Mouse (Mus musculus): ENCODE measurements around the gene Syde1. TPM values are rescaled to one million over a fixed set of nuclear protein-coding genes. Genes with fewer than 3 reads are reported as not detected.
"Not testable (repeated sequence)": the region's sequence is repeated elsewhere in the genome, so short reads cannot be mapped to it uniquely, and the experiment has no call there.

Gene Syde1
- 12.7 and 13.9 TPM in 2 replicates for polyA plus RNA-seq (2015; fragmentation: Nextera tagmentation; extraction: Ambion mirVana)

DNA sequence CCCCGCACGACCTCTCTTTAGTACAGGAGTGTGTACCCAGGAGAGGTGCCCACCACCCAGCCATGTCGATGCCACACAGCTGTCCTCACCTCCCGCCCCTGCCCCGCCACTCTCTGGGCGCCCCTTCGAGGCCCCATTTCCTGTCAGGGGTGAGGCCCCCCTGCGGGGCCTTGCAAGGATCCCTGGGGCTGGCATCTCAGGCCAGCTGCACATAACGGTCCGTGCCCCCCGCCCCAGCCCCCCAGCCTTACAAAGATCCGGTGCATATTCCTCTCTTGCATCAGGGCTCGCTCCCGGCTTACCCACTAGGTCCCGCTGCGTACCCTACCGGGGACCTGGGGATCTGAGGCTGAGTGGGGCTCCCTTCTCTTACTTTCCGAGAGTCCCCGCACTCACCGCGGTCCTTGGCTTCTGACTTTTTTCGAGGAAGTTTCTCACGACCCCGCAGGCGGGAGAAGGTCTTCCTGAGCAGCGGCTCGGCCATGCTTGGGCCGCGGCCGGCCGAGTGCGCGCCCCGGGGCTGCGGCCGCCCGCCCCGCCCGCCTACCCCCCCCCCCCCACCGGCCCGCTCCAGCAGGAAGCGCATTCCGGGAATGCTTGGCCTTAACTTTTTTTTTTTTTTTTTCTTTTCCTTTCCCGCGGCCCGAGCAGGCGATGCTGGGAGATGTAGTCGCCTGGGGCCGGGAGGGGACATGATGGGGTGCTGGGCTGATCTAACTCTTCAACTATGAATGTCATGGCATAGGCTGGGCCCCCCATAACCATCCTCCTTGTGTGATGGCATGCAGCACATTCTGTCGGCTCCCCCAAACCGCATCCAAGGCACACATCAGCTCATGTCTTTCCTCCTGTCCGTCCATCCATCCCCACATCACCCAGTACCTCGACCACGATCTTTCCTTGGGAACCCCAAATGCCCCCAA is at the start of gene Syde1:
TSS of gene Syde1 (minus strand) at position 559 of the 923 bp plus-strand sequence.
- Histone ChIP-seq H3K27ac (peak within 1 kb of the TSS; percentile 83), H3K4me1 (replicated peaks) (no peaks in the 10 kb centered on the region), H3K9ac (peak within 1 kb of the TSS; percentile 74), H3K4me2 (replicated peaks) (peak within 1 kb of the TSS; percentile 74), H3K36me3 (peaks cover 16% of the 10 kb centered on the region), H3K4me3 (replicated peaks) (peak within 1 kb of the TSS; percentile 61), H3K9me3 (no peaks in the 10 kb centered on the region), H3K27me3 (replicated peaks) (no peaks in the 10 kb centered on the region)
- ATAC-seq = peak; percentile 73
- WGBS = 4% methylated on average over 49 of the region's 54 CpGs

DNA sequence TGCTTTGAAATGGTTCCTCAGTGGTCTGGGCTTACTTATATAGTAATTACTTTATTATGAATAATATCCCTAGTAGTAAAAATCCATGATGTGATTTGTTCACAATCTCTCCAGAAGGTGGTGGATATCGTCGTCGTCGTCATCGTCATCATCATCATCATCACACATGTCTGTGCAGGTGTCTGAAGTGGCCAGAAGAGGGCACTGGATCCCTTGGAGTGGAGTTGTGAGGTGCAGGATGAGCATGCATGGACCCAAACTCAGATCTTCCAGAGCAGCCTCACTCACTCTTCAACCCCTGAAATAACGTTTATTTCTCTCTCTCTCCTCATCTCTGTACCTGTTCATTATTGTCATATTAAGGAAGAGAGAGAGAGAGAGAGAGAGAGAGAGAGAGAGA is 40.5 kb upstream of the Syde1 start:
- Histone ChIP-seq H3K4me1 (replicated peaks) (no peaks in the 10 kb centered on the region), H3K36me3 (no peaks in the 10 kb centered on the region), H3K4me2 (replicated peaks) (no peak overlapping the region), H3K27ac (no peak overlapping the region), H3K27me3 (replicated peaks) (no peaks in the 10 kb centered on the region), H3K4me3 (replicated peaks) (no peak overlapping the region), H3K9ac (no peak overlapping the region), H3K9me3 (no peaks in the 10 kb centered on the region)
- 6% methylated on average over 6 of the region's 6 CpGs for WGBS
- no peak for ATAC-seq

DNA sequence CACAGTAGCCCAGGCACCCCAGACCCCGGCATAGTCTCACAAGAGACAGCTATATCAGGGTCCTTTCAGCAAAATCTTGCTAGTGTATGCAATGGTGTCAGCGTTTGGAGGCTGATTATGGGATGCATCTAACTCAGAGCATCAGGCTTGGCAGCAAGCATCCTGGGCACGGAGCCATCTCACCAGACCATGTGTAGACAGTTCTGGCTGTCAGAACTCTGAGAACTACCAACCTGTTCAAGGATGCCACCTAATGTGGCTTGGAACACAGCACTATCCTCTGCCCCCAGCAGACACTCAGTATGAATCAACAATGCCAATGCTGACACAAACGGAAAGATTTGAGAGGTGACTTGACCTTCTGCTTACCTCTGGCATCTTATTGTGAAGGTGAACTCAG is 38.4 kb upstream of the Syde1 start:
- no peaks in the 10 kb centered on the region for H3K9me3 ChIP-seq
- H3K27ac ChIP-seq = no peak overlapping the region
- no peaks in the 10 kb centered on the region for H3K27me3 ChIP-seq (replicated peaks)
- H3K36me3 ChIP-seq = no peaks in the 10 kb centered on the region
- no peak for ATAC-seq
- H3K4me1 ChIP-seq (replicated peaks) = no peaks in the 10 kb centered on the region
- WGBS = 78% methylated on average over 4 of the region's 4 CpGs
- H3K4me2 ChIP-seq (replicated peaks) = no peak overlapping the region
- no peak overlapping the region for H3K9ac ChIP-seq
- no peak overlapping the region for H3K4me3 ChIP-seq (replicated peaks)

DNA sequence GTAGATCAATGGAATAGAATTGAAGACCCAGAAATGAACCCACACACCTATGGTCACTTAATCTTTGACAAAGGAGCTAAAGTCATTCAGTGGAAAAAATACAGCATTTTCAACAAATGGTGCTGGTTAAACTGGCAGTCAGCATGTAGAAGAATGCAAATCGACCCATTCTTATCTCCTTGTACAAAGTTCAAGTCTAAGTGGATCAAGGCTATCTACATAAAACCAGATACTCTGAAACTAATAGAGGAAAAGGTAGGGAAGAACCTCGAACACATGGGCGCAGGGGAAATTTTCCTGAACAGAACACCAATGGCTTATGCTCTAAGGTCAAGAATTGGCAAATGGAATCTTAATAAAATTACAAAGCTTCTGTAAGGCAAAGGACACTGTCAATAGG is 31.4 kb upstream of the Syde1 start:
- WGBS = 69% methylated on average over 3 of the region's 3 CpGs
- H3K4me1 ChIP-seq (replicated peaks) = not testable (repeated sequence)

DNA sequence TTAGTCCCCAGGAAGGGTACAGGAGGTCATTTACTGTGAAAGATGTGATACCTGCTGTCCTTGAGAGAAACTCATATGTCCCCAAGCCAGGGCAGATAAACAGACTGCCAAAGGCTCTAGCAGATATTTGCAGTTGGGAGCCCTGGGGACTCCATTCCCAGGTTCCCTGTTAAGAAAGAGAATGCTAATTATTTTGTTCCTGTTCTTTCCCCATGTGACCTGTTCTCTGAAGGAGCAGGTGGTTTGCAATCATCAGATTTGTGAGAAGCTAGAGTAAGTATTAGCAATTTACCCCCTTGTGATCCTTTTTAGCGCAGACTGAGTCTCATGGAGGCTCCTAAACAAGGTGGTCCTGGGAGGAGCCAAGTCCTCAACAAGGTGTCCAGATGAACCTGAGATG is 26.2 kb upstream of the Syde1 start, which contains the start of gene Olfr1357:
TSS of gene Olfr1357 (minus strand) at position 101 of the 400 bp plus-strand sequence.
- 83% methylated on average over 1 of the region's 1 CpGs for WGBS
- H3K36me3 ChIP-seq = no peaks in the 10 kb centered on the region
- no peak within 1 kb of the TSS for H3K4me2 ChIP-seq (replicated peaks)
- H3K9me3 ChIP-seq = no peaks in the 10 kb centered on the region
- no peak for ATAC-seq
- no peaks in the 10 kb centered on the region for H3K4me1 ChIP-seq (replicated peaks)
- H3K9ac ChIP-seq = no peak within 1 kb of the TSS
- H3K27ac ChIP-seq = no peak within 1 kb of the TSS
- no peak within 1 kb of the TSS for H3K4me3 ChIP-seq (replicated peaks)
- no peaks in the 10 kb centered on the region for H3K27me3 ChIP-seq (replicated peaks)

More for the DNA sequence above, 31.4 kb upstream of the Syde1 start:
- H3K27ac ChIP-seq; H3K27me3 ChIP-seq (replicated peaks); H3K9me3 ChIP-seq; H3K36me3 ChIP-seq; H3K4me3 ChIP-seq (replicated peaks); ATAC-seq; H3K4me2 ChIP-seq (replicated peaks); H3K9ac ChIP-seq: not testable (repeated sequence)

DNA sequence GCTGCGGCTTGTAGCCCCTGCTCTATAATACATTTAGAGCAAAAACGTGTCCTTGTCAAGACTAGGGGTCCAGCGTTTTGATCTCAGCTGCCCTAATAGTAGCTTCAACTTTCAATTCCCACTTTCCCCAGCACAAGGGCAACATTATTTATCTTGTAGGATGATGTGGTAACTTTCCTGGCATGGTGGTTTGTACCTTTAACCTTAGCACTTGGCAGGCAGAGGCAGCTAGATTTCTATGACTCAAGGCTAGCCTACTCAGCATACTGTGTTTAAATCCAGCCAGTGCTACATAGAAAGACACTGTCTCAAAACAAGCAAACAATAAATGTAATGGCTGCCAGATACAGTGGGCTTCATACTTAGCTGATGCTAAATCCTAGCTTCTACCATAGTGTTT is 15.8 kb upstream of the Syde1 start:
- Histone ChIP-seq H3K9ac (no peak overlapping the region), H3K27me3 (replicated peaks) (no peaks in the 10 kb centered on the region), H3K27ac (no peak overlapping the region), H3K4me1 (replicated peaks) (no peaks in the 10 kb centered on the region), H3K36me3 (no peaks in the 10 kb centered on the region), H3K4me3 (replicated peaks) (no peak overlapping the region), H3K4me2 (replicated peaks) (no peak overlapping the region), H3K9me3 (no peaks in the 10 kb centered on the region)
- no peak for ATAC-seq
- 72% methylated on average over 3 of the region's 3 CpGs for WGBS

DNA sequence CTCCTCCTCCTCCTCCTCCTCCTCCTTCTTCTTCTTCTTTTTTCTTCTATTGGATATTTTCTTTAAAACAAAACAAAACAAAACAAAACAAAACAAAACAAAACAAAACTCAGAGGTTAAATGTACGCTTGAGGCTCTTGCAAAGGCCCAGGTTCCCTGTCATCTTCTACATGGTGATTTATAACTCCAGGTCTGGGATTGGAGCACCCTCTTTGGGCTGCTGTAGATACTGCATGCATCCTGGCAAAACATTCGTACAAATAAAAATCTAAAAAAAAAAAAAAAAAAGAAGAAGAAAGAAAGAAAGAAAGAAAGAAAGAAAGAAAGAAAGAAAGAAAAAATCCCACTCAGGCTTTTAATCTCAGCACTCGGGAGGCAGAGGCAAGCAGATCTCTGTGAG is 13.3 kb upstream of the Syde1 start:
- ATAC-seq = no peak
- no peak overlapping the region for H3K27ac ChIP-seq
- no peak overlapping the region for H3K4me2 ChIP-seq (replicated peaks)
- 42% methylated on average over 3 of the region's 3 CpGs for WGBS
- no peaks in the 10 kb centered on the region for H3K9me3 ChIP-seq
- H3K36me3 ChIP-seq = no peaks in the 10 kb centered on the region
- no peaks in the 10 kb centered on the region for H3K27me3 ChIP-seq (replicated peaks)
- H3K4me3 ChIP-seq (replicated peaks) = no peak overlapping the region
- no peak overlapping the region for H3K9ac ChIP-seq
- no peaks in the 10 kb centered on the region for H3K4me1 ChIP-seq (replicated peaks)

DNA sequence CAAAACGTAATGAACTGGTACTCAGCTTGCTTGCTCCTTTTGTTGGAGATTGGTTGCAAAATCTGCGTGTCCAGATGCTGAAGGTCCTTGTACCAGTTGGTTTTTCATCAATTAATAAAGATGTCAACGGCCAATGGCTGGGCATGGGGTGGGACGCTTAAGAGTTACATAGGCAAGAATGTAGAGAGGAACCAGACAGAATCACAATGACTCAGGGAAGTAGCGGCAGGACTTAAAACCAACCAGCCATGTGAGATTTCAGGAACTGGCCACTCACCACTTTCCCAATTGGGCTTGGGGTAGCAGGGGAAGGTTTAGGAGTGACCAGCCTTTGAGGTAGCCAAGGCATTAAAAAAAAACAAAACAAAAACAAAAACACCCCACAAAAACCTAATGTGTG is 8.1 kb upstream of the Syde1 start:
- Histone ChIP-seq H3K27me3 (replicated peaks) (no peaks in the 10 kb centered on the region), H3K9me3 (no peaks in the 10 kb centered on the region), H3K36me3 (no peaks in the 10 kb centered on the region), H3K9ac (no peak overlapping the region), H3K4me3 (replicated peaks) (no peak overlapping the region), H3K4me2 (replicated peaks) (no peak overlapping the region), H3K27ac (no peak overlapping the region), H3K4me1 (replicated peaks) (no peaks in the 10 kb centered on the region)
- WGBS = 83% methylated on average over 5 of the region's 5 CpGs
- ATAC-seq = no peak

DNA sequence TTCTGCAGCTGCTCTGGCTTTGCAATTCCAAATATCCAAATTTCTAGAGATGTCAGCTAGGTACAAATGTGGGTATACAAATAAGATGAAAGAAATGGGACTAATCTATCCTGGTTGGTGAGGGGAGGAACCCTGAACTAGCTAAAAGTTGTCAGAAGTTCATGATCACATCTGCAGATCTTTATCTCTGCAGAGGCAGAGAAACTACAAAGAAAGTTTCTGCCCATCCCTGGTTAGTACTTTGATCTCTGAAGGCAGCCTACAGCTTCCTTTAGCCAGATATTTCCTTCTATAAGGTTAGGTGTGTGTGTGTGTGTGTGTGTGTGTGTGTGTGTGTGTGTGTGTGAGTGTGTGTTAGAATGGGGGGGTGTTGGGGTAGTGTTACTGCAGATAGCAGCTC is 2.8 kb upstream of the Syde1 start:
- Histone ChIP-seq H3K9me3 (no peaks in the 10 kb centered on the region), H3K4me2 (replicated peaks) (no peak overlapping the region), H3K9ac (no peak overlapping the region), H3K36me3 (no peaks in the 10 kb centered on the region), H3K4me3 (replicated peaks) (no peak overlapping the region), H3K27me3 (replicated peaks) (no peaks in the 10 kb centered on the region), H3K4me1 (replicated peaks) (no peaks in the 10 kb centered on the region), H3K27ac (no peak overlapping the region)
- ATAC-seq = no peak

DNA sequence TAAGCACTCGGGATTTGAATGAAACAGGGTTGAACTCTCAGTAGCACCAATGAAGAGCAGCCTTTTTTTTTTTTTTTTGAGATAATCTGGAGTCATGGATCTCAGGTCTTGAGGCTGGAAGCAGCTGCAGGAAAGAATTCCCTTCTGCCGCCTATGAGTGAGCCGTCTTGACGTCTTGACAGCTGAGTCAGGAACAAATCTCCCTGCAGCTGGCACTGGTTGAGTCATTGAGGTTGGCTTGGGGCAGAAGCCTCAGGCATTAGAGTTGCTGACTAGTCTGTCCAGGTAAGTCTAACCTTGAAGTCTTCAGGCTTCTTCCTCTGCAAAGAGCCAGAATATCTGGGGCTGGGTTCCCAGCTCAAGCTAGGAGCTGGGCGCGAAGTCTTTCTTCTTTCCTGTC is 2.4 kb upstream of the Syde1 start:
- H3K27me3 ChIP-seq (replicated peaks) = no peaks in the 10 kb centered on the region
- H3K9ac ChIP-seq = no peak overlapping the region
- 68% methylated on average over 6 of the region's 6 CpGs for WGBS
- H3K27ac ChIP-seq = no peak overlapping the region
- H3K4me1 ChIP-seq (replicated peaks) = no peaks in the 10 kb centered on the region
- peaks cover 2% of the 10 kb centered on the region; the same call in 1 of the 2 replicates for H3K36me3 ChIP-seq
- no peaks in the 10 kb centered on the region for H3K9me3 ChIP-seq
- no peak overlapping the region for H3K4me3 ChIP-seq (replicated peaks)
- no peak overlapping the region for H3K4me2 ChIP-seq (replicated peaks)
- ATAC-seq = no peak

DNA sequence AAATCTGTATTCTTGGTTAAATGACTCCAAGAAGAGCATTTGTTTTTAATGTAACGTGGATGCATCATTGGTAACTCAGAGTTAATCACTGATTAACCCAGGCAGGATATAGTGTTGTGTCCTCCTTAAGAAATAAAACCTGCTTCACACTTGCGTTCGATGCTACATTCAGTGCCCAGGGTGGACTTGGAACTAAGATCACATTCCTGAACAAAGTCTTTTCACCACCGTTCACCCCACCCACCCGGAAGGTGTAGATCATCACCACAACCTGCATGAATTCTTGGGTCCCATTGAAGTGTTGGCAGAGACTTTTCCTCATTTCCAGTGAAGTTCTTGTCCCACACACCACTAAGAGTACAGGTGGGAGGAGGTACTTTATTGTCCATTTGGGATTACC is 2.0 kb upstream of the Syde1 start:
- no peaks in the 10 kb centered on the region for H3K27me3 ChIP-seq (replicated peaks)
- H3K27ac ChIP-seq = no peak overlapping the region
- H3K9me3 ChIP-seq = no peaks in the 10 kb centered on the region
- peaks cover 6% of the 10 kb centered on the region for H3K36me3 ChIP-seq
- no peak overlapping the region for H3K4me2 ChIP-seq (replicated peaks)
- ATAC-seq = no peak
- H3K4me1 ChIP-seq (replicated peaks) = no peaks in the 10 kb centered on the region
- 76% methylated on average over 5 of the region's 5 CpGs for WGBS
- no peak overlapping the region for H3K4me3 ChIP-seq (replicated peaks)
- no peak overlapping the region for H3K9ac ChIP-seq

DNA sequence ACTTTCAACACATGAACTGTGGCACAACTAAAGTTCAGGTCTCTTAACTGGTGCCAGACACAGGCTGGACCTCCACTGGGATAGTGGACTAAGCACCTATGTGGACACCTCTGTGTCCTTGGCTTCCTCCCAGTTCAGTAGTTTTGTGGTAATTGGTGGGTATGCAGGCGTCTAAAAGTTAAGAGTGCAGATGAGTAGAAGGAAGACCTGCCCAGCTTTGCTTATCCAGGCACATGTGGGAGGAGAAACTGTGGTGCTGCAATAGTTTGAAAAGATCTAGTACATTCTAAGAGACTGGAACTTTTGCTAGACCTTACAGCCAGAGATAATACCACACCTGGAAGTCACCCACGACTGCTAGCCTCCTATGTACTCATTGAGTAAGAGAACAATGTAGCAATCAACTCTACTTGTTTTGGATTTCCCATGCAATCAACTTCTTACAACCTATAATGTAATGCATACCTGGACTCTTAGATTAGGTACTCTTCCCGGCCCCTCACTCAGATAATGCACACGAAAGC is 1.2 kb upstream of the Syde1 start:
- Histone ChIP-seq H3K27ac (no peak overlapping the region), H3K4me2 (replicated peaks) (no peak overlapping the region), H3K36me3 (peaks cover 8% of the 10 kb centered on the region), H3K27me3 (replicated peaks) (no peaks in the 10 kb centered on the region), H3K4me3 (replicated peaks) (no peak overlapping the region), H3K4me1 (replicated peaks) (no peaks in the 10 kb centered on the region), H3K9me3 (no peaks in the 10 kb centered on the region), H3K9ac (no peak overlapping the region)
- ATAC-seq = no peak
- 83% methylated on average over 4 of the region's 4 CpGs for WGBS

DNA sequence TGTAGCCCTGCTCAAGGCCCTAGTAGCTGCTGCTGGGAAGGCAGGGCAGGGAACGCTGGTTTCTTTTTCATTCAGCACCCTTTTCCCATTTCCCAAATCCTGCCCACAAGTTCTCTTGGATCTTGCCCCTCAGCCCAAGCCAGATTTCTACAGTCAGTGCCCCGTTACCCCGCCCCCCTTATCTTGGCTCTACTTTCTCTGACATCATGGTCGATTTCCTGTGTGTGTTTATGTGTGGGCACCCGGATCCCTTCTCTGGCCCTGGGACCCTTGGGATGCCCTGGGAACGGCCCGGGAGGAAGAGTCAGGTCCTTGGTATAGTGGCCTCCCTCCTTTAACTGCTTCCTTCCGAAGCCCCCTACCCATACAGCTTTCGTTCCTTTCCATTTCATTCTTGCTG is 1.0 kb downstream of the Syde1 start:
- Histone ChIP-seq H3K9me3 (no peaks in the 10 kb centered on the region), H3K36me3 (peaks cover 18% of the 10 kb centered on the region), H3K4me1 (replicated peaks) (no peaks in the 10 kb centered on the region), H3K27me3 (replicated peaks) (no peaks in the 10 kb centered on the region), H3K27ac (peak overlapping the region; percentile 83), H3K9ac (peak overlapping the region; percentile 74), H3K4me2 (replicated peaks) (peak overlapping the region; percentile 74), H3K4me3 (replicated peaks) (peak overlapping the region; percentile 61)
- 18% methylated on average over 9 of the region's 9 CpGs for WGBS
- no peak for ATAC-seq
